Comparison of ENCODE assay signal across 9 mouse cellular contexts in the genomic region with DNA sequence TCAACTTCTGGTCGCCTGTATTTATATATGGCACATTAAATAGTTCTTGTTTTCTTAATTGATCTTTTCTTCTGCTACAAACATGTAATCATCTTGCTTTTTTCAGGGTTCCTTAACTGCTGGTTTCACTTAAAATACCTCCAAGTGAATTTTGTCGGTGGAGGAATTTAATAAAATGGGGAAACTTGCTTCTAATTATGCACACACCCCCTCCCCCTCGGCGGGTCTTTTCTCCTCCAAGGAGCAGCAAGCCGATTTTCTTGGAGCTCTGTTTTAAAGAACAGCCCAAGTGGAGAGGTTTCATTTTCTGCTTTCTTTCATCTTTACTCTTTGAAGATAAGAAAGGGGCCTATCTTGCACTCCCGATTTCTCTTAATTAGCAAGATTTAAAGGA. TPM values are rescaled to one million over a fixed set of nuclear protein-coding genes. Genes with fewer than 3 reads are reported as not detected.
DNase-seq lines count a peak whose midpoint lies in the region; ATAC-seq lines count a peak whose summit lies in the region.
"Had no signal": no experiment of that assay in that cellular context is flagged by ENCODE, and none has a peak within 500 bp of the region (broad histone marks: within the 10 kb centered on the region; RNA-seq: fewer than 3 reads in every experiment).

No protein-coding gene starts in this region.

- H3K27me3 ChIP-seq in embryonic facial prominence, embryonic 11.5 days (ENCODE audit: control insufficient read depth, insufficient read depth, low read length) = no peaks in the 10 kb centered on the region
- H3K27me3 ChIP-seq in intestine, embryonic 14.5 days (replicated peaks; ENCODE audit: control insufficient read depth, insufficient read depth, low read length) = no peaks in the 10 kb centered on the region
- no peaks in the 10 kb centered on the region for H3K27me3 ChIP-seq in neural tube, embryonic 11.5 days (ENCODE audit: control insufficient read depth, insufficient read depth, low read length)

- peak; percentile 16 for DNase-seq in left cerebral cortex, postnatal 4 days
- DNase-seq in left cerebral cortex, adult 18-20 months (ENCODE audit: low spot score in 2 of 2) = no peak
- DNase-seq in embryonic facial prominence, embryonic 11.5 days (ENCODE audit: low spot score) = peak; percentile 88
- peak; percentile 59 for DNase-seq in intestine, embryonic 14.5 days (ENCODE audit: low spot score)
- DNase-seq in neural tube, embryonic 11.5 days (ENCODE audit: low spot score) = no peak
- DNase-seq in thymus, adult 18-20 months = no peak
- no peak for DNase-seq in right cerebral cortex, postnatal 10 days (ENCODE audit: low spot score in 2 of 2)

- H3K9me3 ChIP-seq in embryonic facial prominence, embryonic 11.5 days (replicated peaks; ENCODE audit: control insufficient read depth, low read length) = no peaks in the 10 kb centered on the region
- H3K9me3 ChIP-seq in intestine, embryonic 14.5 days (ENCODE audit: control insufficient read depth, low read length) = no peaks in the 10 kb centered on the region
- H3K9me3 ChIP-seq in neural tube, embryonic 11.5 days (ENCODE audit: control insufficient read depth, low read length) = no peaks in the 10 kb centered on the region

- peak overlapping the region; percentile 10; the same call in 1 of the 2 replicates for H3K9ac ChIP-seq in embryonic facial prominence, embryonic 11.5 days (replicated peaks; ENCODE audit: low read length)
- H3K9ac ChIP-seq in intestine, embryonic 14.5 days (ENCODE audit: low read length) = peak overlapping the region; percentile 77; the same call in 1 of the 2 replicates
- peak overlapping the region; percentile 77 for H3K9ac ChIP-seq in neural tube, embryonic 11.5 days (ENCODE audit: low read length)

- intact Hi-C loops in left cerebral cortex, postnatal 4 days (cut with DNase I) = loop anchor here (5.0 to 10.0 kb wide), 4 partner anchors 317 to 663 kb away; no protein-coding TSS in a partner anchor

- H3K36me3 ChIP-seq in embryonic facial prominence, embryonic 11.5 days (replicated peaks; ENCODE audit: control insufficient read depth, insufficient read depth, low read depth, low read length) = peaks cover 9% of the 10 kb centered on the region; the same call in 1 of the 2 replicates
- peaks cover 8% of the 10 kb centered on the region for H3K36me3 ChIP-seq in intestine, embryonic 14.5 days (ENCODE audit: control insufficient read depth, insufficient read depth, low read length)
- peaks cover 2% of the 10 kb centered on the region for H3K36me3 ChIP-seq in neural tube, embryonic 11.5 days (ENCODE audit: control insufficient read depth, insufficient read depth, low read length)

- peak overlapping the region; percentile 83 for H3K4me2 ChIP-seq in embryonic facial prominence, embryonic 11.5 days (ENCODE audit: low read depth, low read length)
- peak overlapping the region; percentile 79 for H3K4me2 ChIP-seq in intestine, embryonic 14.5 days (ENCODE audit: low read length)
- peak overlapping the region; percentile 44 for H3K4me2 ChIP-seq in neural tube, embryonic 11.5 days (ENCODE audit: low read depth)

- WGBS in embryonic facial prominence, embryonic 11.5 days = 0% methylated on average over 6 of the region's 6 CpGs
- under 1% methylated on average over 6 of the region's 6 CpGs for WGBS in intestine, embryonic 14.5 days
- under 1% methylated on average over 6 of the region's 6 CpGs for WGBS in neural tube, embryonic 11.5 days

- ATAC-seq in embryonic facial prominence, embryonic 11.5 days (replicated peaks; ENCODE audit: insufficient number of reproducible peaks, low FRiP score, low TSS enrichment, low read depth) = peak; percentile 25; the same call in 1 of the 2 replicates
- no peak for ATAC-seq in intestine, embryonic 14.5 days (replicated peaks; ENCODE audit: low FRiP score, low TSS enrichment, low read depth)
- peak; percentile 32 for ATAC-seq in neural tube, embryonic 11.5 days (ENCODE audit: insufficient read depth, low FRiP score, low TSS enrichment)
- ATAC-seq in megakaryocyte progenitor cell, adult 5-6 weeks (replicated peaks; ENCODE audit: poor library complexity) = no peak

- H3K27ac ChIP-seq in embryonic facial prominence, embryonic 11.5 days (replicated peaks; ENCODE audit: low read depth, low read length) = peak overlapping the region; percentile 98
- H3K27ac ChIP-seq in intestine, embryonic 14.5 days (ENCODE audit: low read depth) = peak overlapping the region; percentile 96
- H3K27ac ChIP-seq in neural tube, embryonic 11.5 days (ENCODE audit: low read depth, low read length) = peak overlapping the region; percentile 85

- H3K4me3 ChIP-seq in embryonic facial prominence, embryonic 11.5 days (ENCODE audit: low read depth, low read length) = peak overlapping the region; percentile 81
- peak overlapping the region; percentile 65 for H3K4me3 ChIP-seq in intestine, embryonic 14.5 days (ENCODE audit: low read depth, low read length)
- peak overlapping the region; percentile 57 for H3K4me3 ChIP-seq in neural tube, embryonic 11.5 days (ENCODE audit: low read depth, low read length)

- H3K4me1 ChIP-seq in embryonic facial prominence, embryonic 11.5 days (ENCODE audit: control insufficient read depth, insufficient read depth, low read length) = no peaks in the 10 kb centered on the region
- peaks cover 9% of the 10 kb centered on the region; the same call in 1 of the 2 replicates for H3K4me1 ChIP-seq in intestine, embryonic 14.5 days (replicated peaks; ENCODE audit: control insufficient read depth, insufficient read depth, low read length)
- peaks cover 21% of the 10 kb centered on the region for H3K4me1 ChIP-seq in neural tube, embryonic 11.5 days (ENCODE audit: control insufficient read depth, insufficient read depth, low read length)

RNA-seq across cellular contexts. Expression of gene Pcdh18, which starts 0.5 kb away (rescaled TPM):
- total RNA-seq in left cerebral cortex, postnatal 4 days (2021) = 10 to 100 TPM; 24.8 to 26.0 TPM
- total RNA-seq in left cerebral cortex, adult 18-20 months (2021) = 1 to 10 TPM; 4.8 to 5.4 TPM
- polyA plus RNA-seq in embryonic facial prominence, embryonic 11.5 days (2014; fragmentation: Nextera tagmentation; extraction: Ambion mirVana) = 137 and 143 TPM in 2 replicates
- polyA plus RNA-seq in intestine, embryonic 14.5 days (2014; fragmentation: Nextera tagmentation; extraction: Ambion mirVana) = 61.4 and 74.9 TPM in 2 replicates
- polyA plus RNA-seq in neural tube, embryonic 11.5 days (2014; fragmentation: Nextera tagmentation; extraction: Ambion mirVana) = 73.4 and 78.7 TPM in 2 replicates
- total RNA-seq in megakaryocyte progenitor cell, adult 5-6 weeks (2015) = not detected in 2 replicates
- total RNA-seq in megakaryocyte progenitor cell, adult 5-6 weeks (2017) = not detected in 2 replicates
- total RNA-seq: neutrophil, adult 5-6 weeks had no signal

Comparison
In these comparisons a context has a peak if more than half of its experiments do, and no peak if none do; other contexts are left out.
1. DNase-seq: peak in left cerebral cortex, postnatal 4 days (single experiment), embryonic facial prominence, embryonic 11.5 days (single experiment) and intestine, embryonic 14.5 days (single experiment); none in left cerebral cortex, adult 18-20 months (0 of 2), neural tube, embryonic 11.5 days (single experiment), thymus, adult 18-20 months (0 of 2) and right cerebral cortex, postnatal 10 days (0 of 2).
2. ATAC-seq: peak in embryonic facial prominence, embryonic 11.5 days (single experiment) and neural tube, embryonic 11.5 days (single experiment); none in intestine, embryonic 14.5 days (single experiment) and megakaryocyte progenitor cell, adult 5-6 weeks (single experiment).
3. H3K9ac ChIP-seq: peak in every context shown above with its lines; median percentile 77 in intestine, embryonic 14.5 days; 77 in neural tube, embryonic 11.5 days; 10 in embryonic facial prominence, embryonic 11.5 days.
4. RNA of gene Pcdh18, which starts 0.5 kb away (total RNA-seq): 24.8 to 26.0 TPM in left cerebral cortex, postnatal 4 days and 4.8 to 5.4 TPM in left cerebral cortex, adult 18-20 months; not detected in megakaryocyte progenitor cell, adult 5-6 weeks; every median in the first group is over 4 times any median in the second.
5. Peak in every context shown above with its lines, with median percentiles within 50 percentile points of each other: H3K27ac ChIP-seq, H3K4me2 ChIP-seq and H3K4me3 ChIP-seq.